Mouse (Mus musculus): ENCODE results near the gene 1700013F07Rik.

- TF ChIP-seq CTCF (IDR thresholded peaks at IDR 0.05; ENCODE audit: control insufficient read depth, insufficient read depth, insufficient read length): no peak
- no peak for TF ChIP-seq FOSL1 (IDR thresholded peaks at IDR 0.05; ENCODE audit: insufficient read depth, low read length, poor library complexity, severe bottlenecking)
- TF ChIP-seq MYOG (IDR thresholded peaks at IDR 0.05; ENCODE audit: control insufficient read depth, extremely low read depth, insufficient read length): no peak
- TF ChIP-seq USF1 (IDR thresholded peaks at IDR 0.05; ENCODE audit: low read depth): no peak
- TF ChIP-seq MYOD1 (IDR thresholded peaks at IDR 0.05; ENCODE audit: control insufficient read depth, insufficient read length, low read depth): no peak
These were observed 23.8 kb upstream of the 1700013F07Rik start for GRCm38 (mm10) chr3:108510156-108510555.
